Mouse (Mus musculus) myocyte (in vitro differentiated cells): ENCODE results near the gene Iqcf3.

Experiments
- CEBPB ChIP-seq: IDR thresholded peaks from 2 replicates; pipeline ENCODE4 v1.6.1; 2011; ENCODE audit warnings: mild to moderate bottlenecking, moderate library complexity; ENCODE audit not compliant: poor library complexity, insufficient read depth, severe bottlenecking
- E2F4 ChIP-seq: IDR thresholded peaks from one replicate; pipeline ENCODE4 v1.6.1; 2011; ENCODE audit warnings: mild to moderate bottlenecking, control low read depth, moderate library complexity; ENCODE audit not compliant: insufficient read depth
- MAX ChIP-seq: IDR thresholded peaks from one replicate; pipeline ENCODE4 v1.6.1; 2011; ENCODE audit warnings: low read depth, mild to moderate bottlenecking, control low read depth
- MYOD1 ChIP-seq, 3 experiments: IDR thresholded peaks; one replicate each; pipeline ENCODE4 v1.6.1; 2011; ENCODE audit warnings: control low read depth in 2 of 3, low read depth in 2 of 3, mild to moderate bottlenecking in 2 of 3, moderate library complexity in 1 of 3; ENCODE audit not compliant: insufficient read length in 2 of 3, control insufficient read depth in 1 of 3
- MYOG ChIP-seq, 3 experiments: IDR thresholded peaks; one replicate each; pipeline ENCODE4 v1.6.1; 2011; ENCODE audit warnings: control low read depth in 2 of 3, low read depth in 2 of 3, mild to moderate bottlenecking in 2 of 3; ENCODE audit not compliant: insufficient read length in 2 of 3, control insufficient read depth in 1 of 3, insufficient read depth in 1 of 3
- POLR2A ChIP-seq: IDR thresholded peaks from one replicate; pipeline ENCODE4 v1.6.1; 2011; ENCODE audit warnings: low read depth, mild to moderate bottlenecking, control low read depth, moderate library complexity; ENCODE audit not compliant: insufficient read length
- SRF ChIP-seq: IDR thresholded peaks from one replicate; pipeline ENCODE4 v1.6.1; 2011; ENCODE audit warnings: low read depth; ENCODE audit not compliant: control insufficient read depth, insufficient read length
- TCF12 ChIP-seq: IDR thresholded peaks from one replicate; pipeline ENCODE4 v1.6.1; 2011; ENCODE audit warnings: mild to moderate bottlenecking, control low read depth; ENCODE audit not compliant: poor library complexity, insufficient read depth, severe bottlenecking
- TCF3 ChIP-seq: IDR thresholded peaks from one replicate; pipeline ENCODE4 v1.6.1; 2011; ENCODE audit warnings: low read depth, control low read depth; ENCODE audit not compliant: insufficient read length
- USF1 ChIP-seq: IDR thresholded peaks from one replicate; pipeline ENCODE4 v1.6.1; 2011; ENCODE audit warnings: low read depth, mild to moderate bottlenecking, control low read depth, moderate library complexity

DNA sequence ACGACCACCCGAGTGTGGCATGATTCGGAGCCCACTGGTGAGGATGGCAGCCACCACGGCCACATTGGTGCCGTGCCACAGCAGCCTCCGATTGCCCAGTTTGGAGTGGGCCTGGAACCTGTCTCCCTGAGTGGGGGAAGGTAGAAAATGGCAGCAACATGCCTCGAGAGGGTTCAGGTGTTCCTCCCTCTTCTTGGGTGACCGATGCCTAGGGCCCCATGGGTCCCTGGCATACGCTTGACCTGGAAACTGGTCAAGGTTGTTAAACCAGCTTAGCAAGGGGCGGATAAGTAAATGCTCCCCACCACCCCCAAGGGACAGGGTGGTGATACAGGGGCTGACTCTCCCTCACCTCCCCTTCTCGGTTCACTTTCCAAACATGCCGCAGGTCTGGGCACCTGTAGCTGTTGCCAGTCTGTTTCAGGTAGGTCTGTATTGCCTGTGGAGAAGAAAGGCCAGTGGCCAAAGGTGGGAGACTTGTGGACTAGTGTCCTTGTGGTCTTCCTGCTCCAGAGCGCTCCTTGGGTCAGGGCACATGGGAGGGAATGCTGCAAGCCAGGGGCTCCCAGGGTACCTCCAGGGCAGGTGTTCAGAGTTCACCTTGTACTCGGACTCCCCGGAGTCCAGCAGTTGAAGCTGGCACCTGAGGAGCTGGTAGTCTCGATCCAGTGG, 88.2 kb downstream of the Iqcf3 start:
- TF ChIP-seq POLR2A = no peak
- no peak for TF ChIP-seq E2F4
- no peak for TF ChIP-seq USF1
- no peak for TF ChIP-seq CEBPB
- TF ChIP-seq MAX = no peak
- no peak for TF ChIP-seq MYOG (IDR thresholded peaks at IDR 0.05; ENCODE audit: control insufficient read depth in 1 of 3, insufficient read depth in 1 of 3, insufficient read length in 2 of 3, low read depth in 2 of 3)
- TF ChIP-seq TCF3 = no peak
- TF ChIP-seq TCF12 = no peak
- no peak for TF ChIP-seq SRF
- no peak for TF ChIP-seq MYOD1 (IDR thresholded peaks at IDR 0.05; ENCODE audit: control insufficient read depth in 1 of 3, insufficient read length in 2 of 3, low read depth in 2 of 3)
